Mouse (Mus musculus) myocyte (in vitro differentiated cells): ENCODE measurements around the gene Mrps5. TPM values are rescaled to one million over a fixed set of nuclear protein-coding genes. Genes with fewer than 3 reads are reported as not detected.

ENCODE experiments used
- H3K27me3 ChIP-seq: one replicate; pipeline ENCODE4 v1.6.1; 2011; ENCODE audit not compliant: control insufficient read depth, insufficient read depth, insufficient read length
- H3K36me3 ChIP-seq: one replicate; pipeline ENCODE4 v1.6.1; 2011; ENCODE audit not compliant: control insufficient read depth, insufficient read depth
- H3K4me2 ChIP-seq: one replicate; pipeline ENCODE4 v1.6.1; 2011; ENCODE audit warnings: low read depth, control low read depth
- H3K4me3 ChIP-seq: one replicate; pipeline ENCODE4 v1.5.1; 2011; ENCODE audit warnings: mild to moderate bottlenecking, control low read depth, moderate library complexity
- H3K79me2 ChIP-seq: one replicate; pipeline ENCODE4 v1.6.1; 2011; ENCODE audit not compliant: control insufficient read depth, insufficient read depth
- H3ac ChIP-seq: one replicate; pipeline ENCODE4 v1.6.1; 2011; ENCODE audit not compliant: control insufficient read depth, insufficient read length
- CEBPB ChIP-seq: IDR thresholded peaks from 2 replicates; pipeline ENCODE4 v1.6.1; 2011; ENCODE audit warnings: mild to moderate bottlenecking, moderate library complexity; ENCODE audit not compliant: poor library complexity, insufficient read depth, severe bottlenecking
- E2F4 ChIP-seq: IDR thresholded peaks from one replicate; pipeline ENCODE4 v1.6.1; 2011; ENCODE audit warnings: mild to moderate bottlenecking, control low read depth, moderate library complexity; ENCODE audit not compliant: insufficient read depth
- MAX ChIP-seq: IDR thresholded peaks from one replicate; pipeline ENCODE4 v1.6.1; 2011; ENCODE audit warnings: low read depth, mild to moderate bottlenecking, control low read depth
- MYOD1 ChIP-seq, 3 experiments: IDR thresholded peaks; one replicate each; pipeline ENCODE4 v1.6.1; 2011; ENCODE audit warnings: control low read depth in 2 of 3, low read depth in 2 of 3, mild to moderate bottlenecking in 2 of 3, moderate library complexity in 1 of 3; ENCODE audit not compliant: insufficient read length in 2 of 3, control insufficient read depth in 1 of 3
- MYOG ChIP-seq, 3 experiments: IDR thresholded peaks; one replicate each; pipeline ENCODE4 v1.6.1; 2011; ENCODE audit warnings: control low read depth in 2 of 3, low read depth in 2 of 3, mild to moderate bottlenecking in 2 of 3; ENCODE audit not compliant: insufficient read length in 2 of 3, control insufficient read depth in 1 of 3, insufficient read depth in 1 of 3
- POLR2A ChIP-seq: IDR thresholded peaks from one replicate; pipeline ENCODE4 v1.6.1; 2011; ENCODE audit warnings: low read depth, mild to moderate bottlenecking, control low read depth, moderate library complexity; ENCODE audit not compliant: insufficient read length
- POLR2AphosphoS2 ChIP-seq: IDR thresholded peaks from one replicate; pipeline ENCODE4 v1.6.1; 2011; ENCODE audit warnings: low read depth, control low read depth; ENCODE audit not compliant: insufficient read length
- REST ChIP-seq: IDR thresholded peaks from one replicate; pipeline ENCODE4 v1.6.1; 2011; ENCODE audit warnings: mild to moderate bottlenecking, control low read depth, moderate library complexity; ENCODE audit not compliant: insufficient read depth, insufficient read length
- SRF ChIP-seq: IDR thresholded peaks from one replicate; pipeline ENCODE4 v1.6.1; 2011; ENCODE audit warnings: low read depth; ENCODE audit not compliant: control insufficient read depth, insufficient read length
- TCF12 ChIP-seq: IDR thresholded peaks from one replicate; pipeline ENCODE4 v1.6.1; 2011; ENCODE audit warnings: mild to moderate bottlenecking, control low read depth; ENCODE audit not compliant: poor library complexity, insufficient read depth, severe bottlenecking
- TCF3 ChIP-seq: IDR thresholded peaks from one replicate; pipeline ENCODE4 v1.6.1; 2011; ENCODE audit warnings: low read depth, control low read depth; ENCODE audit not compliant: insufficient read length
- USF1 ChIP-seq: IDR thresholded peaks from one replicate; pipeline ENCODE4 v1.6.1; 2011; ENCODE audit warnings: low read depth, mild to moderate bottlenecking, control low read depth, moderate library complexity
- polyA plus RNA-seq: library from polyadenylated mRNA; unstranded; fragments of >200 nt; fragmentation: generic; extraction: Trizol; gene quantifications from one replicate; pipeline ENCODE4 v1.2.1, GENCODE M21; 2012; ENCODE audit warnings: missing spikeins

The Mrps5 gene
- polyA plus RNA-seq = 72.0 TPM

GRCm38 (mm10) chr2:127586694-127587513, at the start of gene Mrps5, which contains the start of gene Zfp661:
Mrps5 (plus strand) TSS chr2:127587222.
Zfp661 (minus strand) TSS chr2:127587094.
- H3K79me2 ChIP-seq = peaks cover 17% of the 10 kb centered on the region
- H3K27me3 ChIP-seq = no peaks in the 10 kb centered on the region
- TF ChIP-seq REST (no peak), MYOG (IDR thresholded peaks at IDR 0.05; ENCODE audit: control insufficient read depth in 1 of 3, insufficient read depth in 1 of 3, insufficient read length in 2 of 3, low read depth in 2 of 3) (peak in 1 of 3 experiments; percentile 27), POLR2A (peak; percentile 88), CEBPB (no peak), POLR2AphosphoS2 (peak; percentile 78), TCF3 (no peak), TCF12 (no peak), MYOD1 (IDR thresholded peaks at IDR 0.05; ENCODE audit: control insufficient read depth in 1 of 3, insufficient read length in 2 of 3, low read depth in 2 of 3) (peak in 1 of 3 experiments; percentile 1), MAX (peak; percentile 99), SRF (no peak), USF1 (no peak), E2F4 (no peak)

GRCm38 (mm10) chr2:127537548-127537947, 49.5 kb upstream of the Mrps5 start:
- TF ChIP-seq TCF3 (no peak), USF1 (no peak), SRF (no peak), MYOD1 (IDR thresholded peaks at IDR 0.05; ENCODE audit: control insufficient read depth in 1 of 3, insufficient read length in 2 of 3, low read depth in 2 of 3) (peak in 1 of 3 experiments; percentile 58), TCF12 (no peak), POLR2AphosphoS2 (no peak), REST (no peak), E2F4 (no peak)
- no peak overlapping the region for H3K4me3 ChIP-seq

More at GRCm38 (mm10) chr2:127586694-127587513, at the start of gene Mrps5, which contains the start of gene Zfp661:
- no peaks in the 10 kb centered on the region for H3K36me3 ChIP-seq
- H3K4me2 ChIP-seq = peak within 1 kb of the TSS; percentile 87
- peak within 1 kb of the TSS; percentile 100 for H3ac ChIP-seq
- H3K4me3 ChIP-seq = peak within 1 kb of the TSS; percentile 98

GRCm38 (mm10) chr2:127539494-127539893, 47.5 kb upstream of the Mrps5 start:
- H3K79me2 ChIP-seq = no peaks in the 10 kb centered on the region
- TF ChIP-seq SRF = no peak
- no peak for TF ChIP-seq USF1
- TF ChIP-seq TCF12 = no peak
- no peak for TF ChIP-seq MYOG (IDR thresholded peaks at IDR 0.05; ENCODE audit: control insufficient read depth in 1 of 3, insufficient read depth in 1 of 3, insufficient read length in 2 of 3, low read depth in 2 of 3)
- TF ChIP-seq MAX = no peak
- no peak for TF ChIP-seq POLR2AphosphoS2
- TF ChIP-seq CEBPB = no peak
- no peak for TF ChIP-seq MYOD1 (IDR thresholded peaks at IDR 0.05; ENCODE audit: control insufficient read depth in 1 of 3, insufficient read length in 2 of 3, low read depth in 2 of 3)
- H3K4me3 ChIP-seq = no peak overlapping the region
- H3ac ChIP-seq = no peak overlapping the region
- H3K27me3 ChIP-seq = peaks cover 74% of the 10 kb centered on the region
- no peaks in the 10 kb centered on the region for H3K36me3 ChIP-seq
- H3K4me2 ChIP-seq = no peak overlapping the region

More at GRCm38 (mm10) chr2:127537548-127537947, 49.5 kb upstream of the Mrps5 start:
- Histone ChIP-seq H3ac (no peak overlapping the region), H3K36me3 (no peaks in the 10 kb centered on the region), H3K4me2 (no peak overlapping the region), H3K79me2 (no peaks in the 10 kb centered on the region), H3K27me3 (peaks cover 63% of the 10 kb centered on the region)

- TF ChIP-seq MYOD1 (IDR thresholded peaks at IDR 0.05; ENCODE audit: control insufficient read depth in 1 of 3, insufficient read length in 2 of 3, low read depth in 2 of 3) = no peak
- TF ChIP-seq USF1 = no peak
- no peak for TF ChIP-seq MYOG (IDR thresholded peaks at IDR 0.05; ENCODE audit: control insufficient read depth in 1 of 3, insufficient read depth in 1 of 3, insufficient read length in 2 of 3, low read depth in 2 of 3)
- TF ChIP-seq CEBPB = no peak
- no peak for TF ChIP-seq POLR2AphosphoS2
- TF ChIP-seq REST = no peak
- TF ChIP-seq MAX = no peak
- no peak for TF ChIP-seq POLR2A
- TF ChIP-seq TCF3 = no peak
- H3ac ChIP-seq = no peak within 1 kb of the TSS
- H3K4me3 ChIP-seq = no peak within 1 kb of the TSS
Measured at GRCm38 (mm10) chr2:127541185-127541584, 45.8 kb upstream of the Mrps5 start, which contains the start of gene Prom2. Prom2 (minus strand) TSS chr2:127541467.

GRCm38 (mm10) chr2:127541697-127542096, 45.3 kb upstream of the Mrps5 start:
- peaks cover 66% of the 10 kb centered on the region for H3K27me3 ChIP-seq

More at GRCm38 (mm10) chr2:127541185-127541584, 45.8 kb upstream of the Mrps5 start, which contains the start of gene Prom2:
- no peak within 1 kb of the TSS for H3K4me2 ChIP-seq
- no peaks in the 10 kb centered on the region for H3K79me2 ChIP-seq
- peaks cover 71% of the 10 kb centered on the region for H3K27me3 ChIP-seq
- no peaks in the 10 kb centered on the region for H3K36me3 ChIP-seq

More at GRCm38 (mm10) chr2:127541697-127542096, 45.3 kb upstream of the Mrps5 start:
- Histone ChIP-seq H3K79me2 (no peaks in the 10 kb centered on the region), H3K4me3 (no peak overlapping the region), H3ac (no peak overlapping the region), H3K4me2 (no peak overlapping the region), H3K36me3 (no peaks in the 10 kb centered on the region)
- TF ChIP-seq SRF = no peak
- TF ChIP-seq CEBPB = no peak
- TF ChIP-seq USF1 = no peak
- no peak for TF ChIP-seq MAX
- TF ChIP-seq MYOG (IDR thresholded peaks at IDR 0.05; ENCODE audit: control insufficient read depth in 1 of 3, insufficient read depth in 1 of 3, insufficient read length in 2 of 3, low read depth in 2 of 3) = no peak
- TF ChIP-seq REST = no peak
- TF ChIP-seq E2F4 = no peak
- TF ChIP-seq POLR2AphosphoS2 = no peak
- no peak for TF ChIP-seq POLR2A
- TF ChIP-seq MYOD1 (IDR thresholded peaks at IDR 0.05; ENCODE audit: control insufficient read depth in 1 of 3, insufficient read length in 2 of 3, low read depth in 2 of 3) = no peak
- TF ChIP-seq TCF12 = no peak
- TF ChIP-seq TCF3 = no peak
